Comparison of ENCODE assay signal across 20 mouse cellular contexts in the genomic region with DNA sequence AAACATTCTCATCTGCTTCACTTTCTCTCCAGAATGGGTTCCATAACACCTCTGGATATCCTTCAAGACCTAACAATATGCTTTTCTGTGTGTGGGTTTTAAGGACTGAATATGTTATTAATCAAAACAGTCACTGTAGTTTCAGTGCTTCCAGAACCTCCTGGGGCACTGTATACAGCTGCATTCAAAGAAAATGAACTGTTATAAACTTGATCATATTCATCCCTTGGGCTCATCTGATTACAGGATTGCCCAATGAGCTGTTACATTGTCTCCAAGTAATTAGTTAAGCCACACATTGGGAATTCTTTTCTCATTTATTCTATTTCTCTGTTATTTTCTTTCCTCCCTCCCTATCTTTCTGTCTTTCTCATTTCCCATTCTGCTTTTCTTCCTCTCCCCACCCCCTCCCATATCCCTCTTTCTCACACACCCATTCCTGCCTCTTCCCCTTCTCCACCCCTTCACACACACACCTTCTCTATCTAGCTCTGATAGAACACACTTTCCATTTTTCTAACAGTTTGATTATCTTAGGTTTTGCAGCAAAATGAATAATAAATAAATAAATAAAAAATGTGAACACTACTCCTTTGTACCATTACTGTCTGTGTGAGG.
"Had no signal": no experiment of that assay in that cellular context is flagged by ENCODE, and none has a peak within 500 bp of the region (broad histone marks: within the 10 kb centered on the region; RNA-seq: fewer than 3 reads in every experiment).

No protein-coding gene starts in this region.

- H3K36me3 ChIP-seq: limb, embryonic 12.5 days; limb, embryonic 15.5 days; midbrain, embryonic 12.5 days had no signal

- H3K4me2 ChIP-seq: limb, embryonic 12.5 days; limb, embryonic 15.5 days; liver, embryonic 11.5 days; lung, embryonic 14.5 days; midbrain, embryonic 12.5 days had no signal

- H3K9me3 ChIP-seq: limb, embryonic 12.5 days; limb, embryonic 15.5 days; midbrain, embryonic 12.5 days had no signal

- H3K9ac ChIP-seq: limb, embryonic 12.5 days; limb, embryonic 15.5 days; liver, embryonic 14.5 days; liver, postnatal 0 days; lung, embryonic 14.5 days; midbrain, embryonic 12.5 days had no signal

- ATAC-seq: liver, postnatal 0 days; lung, postnatal 0 days; midbrain, embryonic 16.5 days had no signal

- H3K27me3 ChIP-seq: limb, embryonic 12.5 days; limb, embryonic 15.5 days; midbrain, embryonic 12.5 days had no signal

- H3K4me3 ChIP-seq: limb, embryonic 12.5 days; limb, embryonic 15.5 days; midbrain, embryonic 12.5 days had no signal

- H3K4me1 ChIP-seq: limb, embryonic 12.5 days; limb, embryonic 15.5 days; midbrain, embryonic 12.5 days had no signal

- DNase-seq: kidney, adult 18-20 months; kidney, adult 9 months; kidney, postnatal 14 days; kidney, postnatal 4 days; left cerebral cortex, postnatal 4 days; liver, postnatal 0 days; lung, embryonic 14.5 days; retina, postnatal 1 day; right cerebral cortex, postnatal 25 days; spleen, adult 18-20 months; thymus, adult 18-20 months; thymus, postnatal 36 days had no signal

- H3K27ac ChIP-seq: limb, embryonic 12.5 days; limb, embryonic 15.5 days; liver, embryonic 14.5 days; macrophage; midbrain, embryonic 12.5 days had no signal
